Mouse (Mus musculus) stomach, postnatal 0 days (tissue): ENCODE measurements around the gene 4930455H04Rik. TPM values are rescaled to one million over a fixed set of nuclear protein-coding genes. Genes with fewer than 3 reads are reported as not detected.

Experiments
- ATAC-seq: fragments of 200-750 bp; cut with Nextera tagmentation; 2 replicates; pipeline ENCODE4 v1.8.0; 2017; ENCODE audit not compliant: low FRiP score, low TSS enrichment
- DNase-seq: peaks from one replicate; pipeline ENCODE4 v3.0.0-alpha.2; 2016; ENCODE audit warnings: low spot score
- H3K27ac ChIP-seq: fragments of 300-500 bp; sonication (generic); replicated peaks from 2 replicates; pipeline ENCODE4 v1.5.1; 2014; ENCODE audit warnings: mild to moderate bottlenecking, control low read depth
- H3K27me3 ChIP-seq: fragments of 300-500 bp; sonication (generic); 2 replicates; pipeline ENCODE4 v1.6.1; 2014; ENCODE audit warnings: low read length; ENCODE audit not compliant: control insufficient read depth, insufficient read depth
- H3K36me3 ChIP-seq: fragments of 300-500 bp; sonication (generic); 2 replicates; pipeline ENCODE4 v1.6.1; 2014; ENCODE audit warnings: low read length, mixed read lengths; ENCODE audit not compliant: control insufficient read depth, insufficient read depth
- H3K4me1 ChIP-seq: fragments of 300-500 bp; sonication (generic); replicated peaks from 2 replicates; pipeline ENCODE4 v1.6.1; 2014; ENCODE audit warnings: antibody characterized with exemption; ENCODE audit not compliant: control insufficient read depth, insufficient read depth
- H3K4me2 ChIP-seq: fragments of 300-500 bp; sonication (generic); replicated peaks from 2 replicates; pipeline ENCODE4 v1.6.1; 2014; ENCODE audit warnings: low read depth, mild to moderate bottlenecking, control low read depth, moderate library complexity
- H3K4me3 ChIP-seq: fragments of 300-500 bp; sonication (generic); 2 replicates; pipeline ENCODE4 v1.5.1; 2014; ENCODE audit warnings: low read depth, low read length, control low read depth
- H3K9ac ChIP-seq: fragments of 300-500 bp; sonication (generic); 2 replicates; pipeline ENCODE4 v1.6.1; 2014; ENCODE audit warnings: mild to moderate bottlenecking, low read length, control low read depth, mixed read lengths
- H3K9me3 ChIP-seq: fragments of 300-500 bp; sonication (generic); 2 replicates; pipeline ENCODE4 v1.6.1; 2016; ENCODE audit warnings: low read length; ENCODE audit not compliant: control insufficient read depth
- CTCF ChIP-seq: IDR thresholded peaks from 2 replicates; pipeline ENCODE4 v1.5.1; 2016; ENCODE audit warnings: antibody characterized with exemption, low read depth, mild to moderate bottlenecking, moderate library complexity
- EP300 ChIP-seq: optimal IDR thresholded peaks from 2 replicates; pipeline ENCODE3; 2016; ENCODE audit warnings: antibody characterized with exemption
- WGBS: fragments of 180-500 bp; shearing (Covaris S2); extraction: QIAGEN DNeasy Blood & Tissue Kit; methylation state at CpG from one replicate; pipeline ENCODE4 v1.1.7; 2014; 5-methylcytosine and 5-hydroxymethylcytosine counted together
- polyA plus RNA-seq: library from polyadenylated mRNA; unstranded; fragments of >200 nt; fragmentation: Nextera tagmentation; extraction: Ambion mirVana; gene quantifications from 2 replicates; pipeline ENCODE4 v1.2.1, GENCODE M21; 2015

Gene 4930455H04Rik
- polyA plus RNA-seq, 1 experiment from 2014 or later = 0.07 TPM

DNA sequence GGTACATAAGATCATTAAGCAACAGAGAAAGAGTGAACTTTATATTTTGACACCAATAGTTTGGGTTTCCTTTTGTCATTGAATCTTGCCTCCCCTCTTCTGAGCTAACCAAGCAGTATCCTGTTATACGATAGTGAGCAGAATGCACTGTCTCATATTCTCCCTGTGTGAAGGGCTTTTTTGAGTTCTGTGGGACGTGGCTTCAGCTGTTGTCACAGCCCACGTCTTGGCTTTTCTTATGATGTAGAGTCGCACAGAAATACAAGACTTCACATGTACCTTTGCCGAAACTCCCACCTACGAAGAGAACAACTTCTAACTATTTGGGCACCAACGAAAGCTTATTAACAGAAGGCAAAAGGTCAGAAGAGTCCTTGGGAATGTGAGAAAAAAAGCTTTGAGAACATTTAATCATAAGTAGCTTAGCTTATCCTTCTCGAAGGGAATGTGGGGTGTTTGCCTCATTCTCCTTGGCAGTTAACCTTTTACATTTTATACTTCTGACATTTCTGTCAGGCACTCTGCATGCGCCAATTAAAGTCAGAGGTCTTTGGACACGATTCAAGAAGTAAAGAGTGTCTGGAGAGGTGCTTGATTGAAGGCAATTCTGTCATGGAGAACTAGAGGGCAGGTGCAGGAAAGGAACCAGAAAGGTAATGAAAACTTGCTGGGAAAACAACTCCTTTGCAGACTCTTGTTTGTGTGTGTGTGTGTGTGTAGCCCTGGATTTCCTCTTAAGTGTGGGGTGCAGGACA is 27.1 kb upstream of the 4930455H04Rik start:
- TF ChIP-seq CTCF = no peak
- 67% methylated on average over 10 of the region's 10 CpGs for WGBS
- no peak overlapping the region for H3K4me2 ChIP-seq
- no peaks in the 10 kb centered on the region for H3K9me3 ChIP-seq
- H3K27me3 ChIP-seq = no peaks in the 10 kb centered on the region
- no peak overlapping the region for H3K4me3 ChIP-seq
- no peak overlapping the region for H3K9ac ChIP-seq
- H3K4me1 ChIP-seq = no peaks in the 10 kb centered on the region
- H3K27ac ChIP-seq = no peak overlapping the region
- DNase-seq (no peak), ATAC-seq (no peak)
- no peaks in the 10 kb centered on the region for H3K36me3 ChIP-seq

DNA sequence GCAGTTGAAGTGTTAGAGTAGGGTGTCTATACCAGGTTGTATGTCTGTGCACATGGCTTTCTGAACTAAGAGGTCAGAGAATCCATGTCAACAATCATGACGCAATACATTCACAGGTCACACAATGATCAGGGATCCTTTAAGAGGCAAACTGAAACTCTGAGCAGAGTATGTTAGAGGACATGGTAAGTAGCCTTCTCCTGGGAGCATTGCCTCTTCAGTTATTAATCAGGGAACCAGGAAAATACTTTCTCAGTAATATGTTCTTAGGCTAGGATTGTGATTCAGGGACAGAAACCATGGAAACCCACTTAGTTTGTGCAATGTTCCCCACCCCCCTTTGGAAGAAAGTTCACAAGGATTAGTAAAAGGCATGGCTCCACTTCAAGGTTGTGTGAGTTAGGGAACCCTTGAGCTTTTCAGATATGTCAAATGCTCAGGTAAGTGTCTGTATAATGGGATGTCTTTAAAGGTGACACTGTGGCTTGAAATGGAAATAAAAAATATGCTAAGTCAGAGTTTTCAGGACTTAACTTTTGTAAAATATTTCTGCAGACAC is 26.4 kb upstream of the 4930455H04Rik start:
- H3K27ac ChIP-seq = no peak overlapping the region
- no peaks in the 10 kb centered on the region for H3K4me1 ChIP-seq
- H3K4me3 ChIP-seq = no peak overlapping the region
- no peak overlapping the region for H3K4me2 ChIP-seq
- TF ChIP-seq CTCF = no peak
- TF ChIP-seq EP300 = no peak
- H3K36me3 ChIP-seq = no peaks in the 10 kb centered on the region
- no peaks in the 10 kb centered on the region for H3K9me3 ChIP-seq
- no peak overlapping the region for H3K9ac ChIP-seq
- 87% methylated on average over 1 of the region's 1 CpGs for WGBS
- DNase-seq (no peak), ATAC-seq (no peak)
- no peaks in the 10 kb centered on the region for H3K27me3 ChIP-seq

DNA sequence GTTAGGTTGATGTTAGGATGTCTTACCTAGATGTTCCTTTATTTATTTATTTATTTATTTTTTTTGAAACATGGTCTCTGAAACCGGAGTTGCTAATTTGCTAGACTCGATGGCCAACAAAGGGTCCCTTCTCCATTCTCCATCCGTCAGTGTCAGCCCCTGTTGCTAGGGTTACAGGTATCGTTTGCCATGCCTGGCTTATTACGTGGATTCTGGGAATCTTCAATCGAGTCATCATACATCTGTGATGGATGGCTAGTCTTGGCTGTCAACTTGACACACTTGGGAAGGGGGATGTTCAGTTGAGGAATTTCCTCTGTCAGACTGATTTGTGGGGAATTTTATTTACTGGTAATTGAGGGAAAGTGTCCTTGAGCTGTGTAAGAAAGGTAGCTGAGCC is 25.3 kb upstream of the 4930455H04Rik start:
- ATAC-seq (no peak), DNase-seq (no peak)
- no peak overlapping the region for H3K4me3 ChIP-seq
- H3K9me3 ChIP-seq = no peaks in the 10 kb centered on the region
- H3K4me1 ChIP-seq = no peaks in the 10 kb centered on the region
- H3K4me2 ChIP-seq = no peak overlapping the region
- H3K27ac ChIP-seq = no peak overlapping the region
- H3K36me3 ChIP-seq = no peaks in the 10 kb centered on the region
- TF ChIP-seq EP300 = no peak
- TF ChIP-seq CTCF = no peak
- no peak overlapping the region for H3K9ac ChIP-seq
- H3K27me3 ChIP-seq = no peaks in the 10 kb centered on the region
- WGBS = 49% methylated on average over 6 of the region's 6 CpGs

DNA sequence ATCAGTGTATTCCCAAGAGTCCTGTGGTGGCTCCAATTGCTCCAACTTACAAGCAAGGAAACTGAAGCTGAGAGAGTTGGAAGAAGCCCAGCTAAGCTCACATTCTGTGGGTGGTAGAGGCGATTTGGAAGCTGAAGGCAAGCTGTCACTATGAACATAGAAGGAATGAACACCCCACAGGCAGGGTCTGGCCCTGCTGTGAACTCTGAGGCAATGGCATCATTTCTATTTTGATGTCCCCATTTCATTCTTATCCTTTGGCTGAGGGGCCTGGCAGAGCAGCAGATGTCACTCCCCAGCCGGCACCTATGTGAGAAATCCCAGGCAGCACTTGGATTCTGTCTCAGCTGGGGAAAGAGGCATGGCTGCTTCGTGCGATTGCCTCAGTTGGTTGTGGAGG is 24.6 kb upstream of the 4930455H04Rik start:
- no peak overlapping the region for H3K4me3 ChIP-seq
- no peaks in the 10 kb centered on the region for H3K4me1 ChIP-seq
- no peaks in the 10 kb centered on the region for H3K36me3 ChIP-seq
- no peaks in the 10 kb centered on the region for H3K27me3 ChIP-seq
- no peak overlapping the region for H3K4me2 ChIP-seq
- DNase-seq (no peak), ATAC-seq (no peak)
- H3K9ac ChIP-seq = no peak overlapping the region
- 72% methylated on average over 4 of the region's 4 CpGs for WGBS
- no peaks in the 10 kb centered on the region for H3K9me3 ChIP-seq
- H3K27ac ChIP-seq = no peak overlapping the region
- TF ChIP-seq EP300 = no peak
- TF ChIP-seq CTCF = no peak

DNA sequence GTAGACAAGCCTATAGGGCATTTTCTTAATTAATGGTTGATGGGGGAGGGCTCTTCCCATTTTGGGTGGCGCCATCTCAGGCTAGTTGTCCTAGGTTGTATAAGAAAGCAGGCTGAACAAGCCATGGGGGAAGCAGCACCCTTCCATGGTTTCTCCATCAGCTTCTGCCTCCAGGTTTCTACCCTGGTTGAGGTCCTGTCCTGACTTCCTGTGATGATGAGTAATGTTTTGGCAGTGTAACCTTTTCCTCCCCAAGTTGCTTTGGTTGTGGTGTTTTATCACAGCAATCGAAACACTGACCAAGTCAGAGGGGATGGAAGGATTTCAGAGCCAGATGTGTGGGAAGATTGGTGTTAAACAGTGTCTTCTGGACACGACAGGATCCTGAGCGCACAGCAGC is 21.6 kb upstream of the 4930455H04Rik start:
- ATAC-seq = no peak
- 83% methylated on average over 4 of the region's 4 CpGs for WGBS
- no peak overlapping the region for H3K4me2 ChIP-seq
- no peaks in the 10 kb centered on the region for H3K9me3 ChIP-seq
- no peak overlapping the region for H3K4me3 ChIP-seq
- H3K27ac ChIP-seq = no peak overlapping the region
- no peak for DNase-seq
- TF ChIP-seq CTCF (no peak), EP300 (no peak)
- H3K27me3 ChIP-seq = no peaks in the 10 kb centered on the region
- no peak overlapping the region for H3K9ac ChIP-seq
- H3K4me1 ChIP-seq = no peaks in the 10 kb centered on the region
- H3K36me3 ChIP-seq = no peaks in the 10 kb centered on the region

DNA sequence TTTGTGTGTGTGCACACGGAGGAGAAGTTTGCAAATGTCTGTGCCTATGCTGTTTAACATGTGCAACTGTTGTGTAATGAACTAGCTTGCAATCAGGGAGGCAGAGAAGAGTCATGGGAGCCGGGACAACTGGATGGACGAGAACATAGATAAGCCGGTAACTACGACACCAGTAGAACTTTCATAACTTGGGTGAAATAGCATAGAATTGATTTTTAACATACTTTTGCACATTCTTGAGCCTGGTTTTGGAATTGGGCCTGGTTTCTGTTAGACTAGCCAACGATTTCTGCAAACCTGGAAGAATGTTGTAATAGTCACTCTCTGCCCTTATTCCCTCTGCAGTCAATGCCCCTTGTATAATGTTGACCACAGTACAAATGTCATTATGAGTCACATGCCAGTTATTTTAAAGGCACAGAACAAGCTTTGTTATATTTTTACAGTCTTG is 17.4 kb upstream of the 4930455H04Rik start:
- whole genome bisulfite sequencing = 62% methylated on average over 6 of the region's 6 CpGs
- no peaks in the 10 kb centered on the region for H3K27me3 ChIP-seq
- H3K4me3 ChIP-seq = no peak overlapping the region
- DNase-seq (no peak), ATAC-seq (peak; percentile 74; the same call in 1 of the 2 replicates)
- no peaks in the 10 kb centered on the region for H3K36me3 ChIP-seq
- H3K27ac ChIP-seq = no peak overlapping the region
- H3K4me1 ChIP-seq = no peaks in the 10 kb centered on the region
- H3K9me3 ChIP-seq = no peaks in the 10 kb centered on the region
- H3K4me2 ChIP-seq = no peak overlapping the region
- TF ChIP-seq CTCF = no peak
- no peak for TF ChIP-seq EP300
- H3K9ac ChIP-seq = no peak overlapping the region
